Mouse (Mus musculus) brain, embryonic 14.5 days (tissue): Measurements from ENCODE around the gene Gm8279.
"Not testable (repeated sequence)": the region's sequence is repeated elsewhere in the genome, so short reads cannot be mapped to it uniquely, and the experiment has no call there.

Experiments used
- CTCF ChIP-seq: fragments of 200-500 bp; IDR thresholded peaks from 2 replicates; pipeline ENCODE4 v1.5.1; 2012; ENCODE audit warnings: inconsistent platforms, mild to moderate bottlenecking, moderate library complexity, borderline replicate concordance; ENCODE audit not compliant: insufficient read depth, insufficient read length; ENCODE audit errors: extremely low read depth
- POLR2A ChIP-seq: fragments of 200-500 bp; IDR thresholded peaks from 2 replicates; pipeline ENCODE4 v1.6.1; 2012; ENCODE audit warnings: mild to moderate bottlenecking, inconsistent platforms, borderline replicate concordance; ENCODE audit not compliant: poor library complexity, insufficient read depth, insufficient read length, severe bottlenecking; ENCODE audit errors: extremely low read depth

- TF ChIP-seq CTCF, POLR2A: not testable (repeated sequence)
These were observed at the start of gene Gm8279 for GRCm38 (mm10) chr14:5131219-5131618.
